Mouse (Mus musculus): ENCODE results near the gene Cxcl13.
"Not testable (repeated sequence)": the region's sequence is repeated elsewhere in the genome, so short reads cannot be mapped to it uniquely, and the experiment has no call there.

The Cxcl13 gene

DNA sequence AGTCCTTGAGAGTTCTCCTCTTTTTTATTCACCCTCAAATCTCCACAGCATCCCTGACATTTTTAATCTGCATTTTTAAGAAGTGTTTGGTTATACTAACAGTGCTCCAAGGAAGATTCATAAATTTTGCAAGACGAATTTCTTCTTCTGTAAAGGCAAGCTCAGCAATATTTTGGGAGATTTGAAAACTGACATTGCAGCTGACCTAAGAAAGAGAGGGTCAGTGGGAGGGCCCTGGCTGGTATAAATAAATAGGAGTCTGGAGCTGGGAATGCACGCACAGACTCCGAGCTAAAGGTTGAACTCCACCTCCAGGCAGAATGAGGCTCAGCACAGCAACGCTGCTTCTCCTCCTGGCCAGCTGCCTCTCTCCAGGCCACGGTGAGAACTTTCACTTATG lies at the start of gene Cxcl13:
Cxcl13 (plus strand) TSS at position 301 of the 400 bp plus-strand sequence.
- DNase-seq (ENCODE audit: inconsistent ontology term): no peak

- DNase-seq (ENCODE audit: inconsistent ontology term): peak; percentile 55
Observed at GRCm38 (mm10) chr5:95911006-95911405, 45.7 kb upstream of the Cxcl13 start.

- DNase-seq (ENCODE audit: inconsistent ontology term): no peak
Observed at GRCm38 (mm10) chr5:95918491-95918890, 38.3 kb upstream of the Cxcl13 start.

- DNase-seq (ENCODE audit: inconsistent ontology term): no peak
Observed at GRCm38 (mm10) chr5:95924023-95924422, 32.7 kb upstream of the Cxcl13 start.

GRCm38 (mm10) chr5:95925204-95925930 lies 31.4 kb upstream of the Cxcl13 start:
- DNase-seq (ENCODE audit: inconsistent ontology term): no peak

GRCm38 (mm10) chr5:95925931-95926263 lies 30.9 kb upstream of the Cxcl13 start:
- DNase-seq (ENCODE audit: inconsistent ontology term): no peak

DNA sequence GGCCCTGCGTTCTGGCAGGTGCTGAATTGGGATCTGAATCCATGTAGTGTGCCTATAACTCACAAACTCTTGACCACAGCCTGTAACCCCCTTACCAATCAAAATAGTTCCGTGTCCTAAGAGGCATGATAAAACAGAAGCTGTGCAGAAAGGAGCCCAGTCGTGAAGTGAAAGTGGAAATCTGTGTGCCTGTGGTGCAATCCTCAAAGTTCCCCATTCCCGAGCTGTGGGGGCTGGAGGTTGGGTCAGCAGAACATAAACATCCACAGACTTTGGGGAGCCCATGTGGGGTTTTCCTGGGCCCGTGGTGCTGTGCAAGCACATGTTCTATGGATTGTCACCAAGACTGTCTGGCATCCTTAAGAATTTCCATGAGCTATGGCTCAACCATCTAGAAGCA lies 21.7 kb upstream of the Cxcl13 start:
- no peak for DNase-seq (ENCODE audit: inconsistent ontology term)

DNA sequence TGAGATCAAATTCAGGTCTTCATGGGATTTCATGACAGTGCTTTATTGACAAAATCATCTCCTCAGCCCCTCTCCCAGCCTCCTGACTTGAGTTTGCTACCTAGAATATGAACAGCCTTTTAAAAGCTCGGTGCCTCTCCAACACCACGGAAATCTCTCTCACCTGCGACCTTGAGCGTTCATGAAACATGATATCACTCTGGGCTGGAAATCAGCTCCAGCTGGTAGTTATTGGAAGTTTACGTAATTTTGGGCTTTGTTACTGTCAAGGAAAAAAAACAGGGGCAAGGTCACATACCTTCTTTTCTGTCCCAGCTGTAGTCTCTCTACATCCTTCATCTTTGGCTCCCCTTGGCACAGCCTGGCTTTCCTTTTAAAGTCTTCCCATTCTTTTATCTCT lies 20.7 kb upstream of the Cxcl13 start:
- no peak for DNase-seq (ENCODE audit: inconsistent ontology term)

GRCm38 (mm10) chr5:95937129-95937528 lies 19.6 kb upstream of the Cxcl13 start:
- DNase-seq (ENCODE audit: inconsistent ontology term): no peak

GRCm38 (mm10) chr5:95938044-95938625 lies 18.6 kb upstream of the Cxcl13 start:
- no peak for DNase-seq (ENCODE audit: inconsistent ontology term)

DNA sequence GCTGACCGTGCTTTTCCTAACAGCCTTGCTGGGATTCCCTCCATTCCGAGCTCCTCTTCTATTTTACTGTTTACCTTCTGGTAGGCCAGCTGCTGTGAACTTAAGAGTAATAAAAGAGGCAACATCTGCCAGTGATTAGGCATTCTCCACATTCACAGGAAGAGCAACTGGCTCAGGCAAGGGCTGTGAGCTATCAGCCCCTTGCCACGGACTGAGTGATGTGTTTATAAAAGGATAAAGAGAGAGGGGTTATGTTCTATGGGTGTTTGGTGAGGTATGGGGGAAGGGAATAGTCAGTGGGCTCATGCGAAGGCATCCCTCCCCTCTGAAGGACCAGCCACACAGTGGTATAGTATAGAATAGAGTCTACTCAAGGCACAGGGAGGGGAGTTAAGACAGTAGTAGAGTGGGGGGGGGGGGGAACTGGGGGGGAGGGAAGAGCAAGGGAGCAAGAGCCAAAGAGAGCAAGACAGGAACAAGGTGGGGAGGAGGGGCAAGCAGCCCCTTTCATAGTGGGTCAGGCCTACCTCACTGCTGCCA lies 16.0 kb upstream of the Cxcl13 start:
- no peak for DNase-seq (ENCODE audit: inconsistent ontology term)

DNA sequence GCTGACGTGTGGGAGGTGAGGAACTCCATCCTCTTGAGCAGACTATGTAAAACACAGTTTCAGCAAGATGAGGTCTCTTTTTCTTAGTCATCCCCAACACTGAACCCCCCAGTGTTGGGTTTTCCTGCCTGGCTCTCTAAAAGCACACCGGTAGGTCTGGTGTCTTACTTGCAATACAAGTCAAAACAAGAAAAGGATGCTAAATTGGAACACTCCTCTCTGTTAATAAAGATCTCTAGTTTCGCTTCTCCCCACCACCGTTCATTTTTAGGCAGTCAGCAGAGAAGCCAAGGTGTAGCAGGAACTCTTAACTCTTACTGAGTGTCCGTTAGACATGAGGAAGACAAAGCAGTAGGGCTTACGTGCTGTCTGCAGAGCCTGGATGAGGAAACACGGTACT lies 15.2 kb upstream of the Cxcl13 start:
- DNase-seq (ENCODE audit: inconsistent ontology term): no peak

DNA sequence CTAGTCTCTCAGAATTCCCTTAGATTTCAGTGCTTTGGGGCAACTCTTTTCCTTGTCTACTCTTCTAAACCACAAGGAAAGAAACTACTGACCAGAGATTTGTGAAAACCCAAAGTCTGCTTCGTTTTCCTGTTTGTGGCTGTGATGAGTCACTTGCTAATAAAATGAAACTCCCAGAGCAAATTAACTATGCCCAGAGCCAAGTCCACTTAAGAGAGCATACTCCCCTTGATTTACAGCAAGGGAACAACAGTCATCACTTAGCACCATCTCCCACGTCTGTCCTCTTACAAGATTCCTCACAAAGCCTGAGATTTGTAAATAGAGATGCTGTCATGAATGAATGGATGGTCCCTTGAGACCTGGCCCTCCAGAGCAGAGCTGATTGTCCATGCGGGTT lies 11.6 kb upstream of the Cxcl13 start:
- peak; percentile 26 for DNase-seq (ENCODE audit: inconsistent ontology term)

GRCm38 (mm10) chr5:95946344-95946743 lies 10.4 kb upstream of the Cxcl13 start:
- no peak for DNase-seq (ENCODE audit: inconsistent ontology term)

- DNase-seq (ENCODE audit: inconsistent ontology term): no peak
Observed at GRCm38 (mm10) chr5:95948641-95949040, 8.1 kb upstream of the Cxcl13 start.

DNA sequence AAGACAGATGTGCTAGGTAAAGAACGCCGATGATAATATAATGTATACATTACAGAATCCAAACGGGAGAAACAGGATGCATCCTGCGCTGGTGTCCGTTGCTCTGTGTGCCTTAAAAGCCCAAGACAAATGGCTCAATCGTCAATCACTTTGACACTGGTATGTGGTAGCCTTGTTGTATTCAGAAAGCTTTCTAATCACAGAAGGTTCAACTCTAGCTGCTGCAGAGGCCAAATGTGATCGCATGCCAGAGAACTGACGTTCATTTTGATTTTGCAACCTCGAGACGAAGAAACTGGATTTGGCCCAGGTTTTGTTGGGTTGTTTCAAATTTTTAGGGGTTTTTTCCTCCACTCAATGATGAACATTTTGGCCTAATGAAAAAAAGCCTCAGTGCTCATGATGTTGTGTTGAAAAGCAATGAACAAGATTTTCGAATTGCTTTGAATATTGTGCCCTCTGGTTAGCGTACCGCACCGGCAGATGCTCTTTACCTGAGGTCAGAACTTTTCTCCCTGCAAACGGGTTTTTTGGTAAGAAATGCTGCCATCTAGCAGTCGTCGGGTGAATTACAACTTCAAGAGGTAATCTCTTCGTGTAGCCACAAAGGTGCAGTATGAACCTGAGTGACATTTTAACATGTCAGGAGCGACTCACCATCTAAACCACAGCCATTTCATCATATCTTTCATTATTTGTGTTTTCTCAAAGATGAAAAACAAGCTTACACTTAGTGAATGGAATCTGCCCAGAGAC lies 6.6 kb upstream of the Cxcl13 start:
- DNase-seq (ENCODE audit: inconsistent ontology term): no peak

DNA sequence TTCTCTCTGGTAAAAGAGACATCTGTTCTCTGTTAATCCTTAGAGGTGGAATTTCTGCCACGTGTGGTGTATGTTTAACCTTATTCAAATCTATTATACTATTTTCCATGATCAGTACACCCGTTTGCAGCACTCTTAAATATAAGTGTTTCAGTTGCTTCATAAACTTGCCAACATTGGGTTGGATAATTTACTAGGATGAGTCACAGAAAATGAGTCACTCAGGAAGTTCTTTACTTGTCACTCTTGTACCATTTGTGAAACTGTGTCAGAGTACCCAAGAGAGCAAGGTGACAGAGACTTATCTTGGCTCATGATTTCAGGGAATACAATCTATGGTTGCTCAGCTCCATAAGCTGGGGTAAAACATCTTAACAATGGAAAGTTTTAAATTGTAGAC lies 8.2 kb downstream of the Cxcl13 start:
- peak; percentile 35 for DNase-seq (ENCODE audit: inconsistent ontology term)

GRCm38 (mm10) chr5:95966621-95967020 lies 9.9 kb downstream of the Cxcl13 start:
- DNase-seq (ENCODE audit: inconsistent ontology term): peak; percentile 81

DNA sequence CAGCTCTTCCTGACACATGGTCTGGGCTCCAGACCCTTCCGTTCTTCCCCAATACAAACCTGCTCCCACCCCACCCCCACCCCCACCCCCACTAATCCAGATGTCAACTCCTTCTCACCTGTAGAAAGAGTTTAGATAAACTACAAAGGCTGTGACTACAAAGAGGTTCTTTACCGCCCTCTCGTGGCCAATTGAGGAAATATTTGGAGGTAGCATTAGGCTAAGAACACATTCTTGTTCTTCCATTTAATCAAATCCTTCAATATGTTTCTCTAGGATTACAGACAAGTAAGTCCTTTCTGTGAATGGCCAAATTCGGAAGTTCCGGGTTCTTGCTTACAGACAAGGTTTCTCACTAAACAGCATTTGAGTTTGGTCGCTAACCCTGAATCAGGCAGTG lies 14.1 kb downstream of the Cxcl13 start:
- DNase-seq (ENCODE audit: inconsistent ontology term): no peak

DNA sequence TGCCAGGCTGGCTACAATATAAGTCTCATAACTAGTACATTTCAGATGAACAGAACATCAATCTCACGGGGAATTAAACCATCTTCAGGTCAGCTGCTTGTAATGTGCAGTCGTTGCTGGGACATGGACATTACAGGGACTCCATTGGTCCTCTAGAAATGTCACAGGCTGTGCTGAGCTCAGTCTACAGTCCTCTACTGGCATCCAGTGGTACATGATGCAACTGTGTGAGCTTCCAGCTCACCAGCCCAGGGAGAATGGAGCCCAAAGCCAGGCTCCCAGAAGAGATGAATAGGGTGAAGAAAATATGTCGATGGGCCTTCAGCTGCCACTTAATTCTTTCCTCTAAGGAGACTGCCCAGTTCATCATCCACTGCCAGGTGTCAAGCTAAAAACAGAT lies 15.5 kb downstream of the Cxcl13 start:
- DNase-seq (ENCODE audit: inconsistent ontology term): no peak

DNA sequence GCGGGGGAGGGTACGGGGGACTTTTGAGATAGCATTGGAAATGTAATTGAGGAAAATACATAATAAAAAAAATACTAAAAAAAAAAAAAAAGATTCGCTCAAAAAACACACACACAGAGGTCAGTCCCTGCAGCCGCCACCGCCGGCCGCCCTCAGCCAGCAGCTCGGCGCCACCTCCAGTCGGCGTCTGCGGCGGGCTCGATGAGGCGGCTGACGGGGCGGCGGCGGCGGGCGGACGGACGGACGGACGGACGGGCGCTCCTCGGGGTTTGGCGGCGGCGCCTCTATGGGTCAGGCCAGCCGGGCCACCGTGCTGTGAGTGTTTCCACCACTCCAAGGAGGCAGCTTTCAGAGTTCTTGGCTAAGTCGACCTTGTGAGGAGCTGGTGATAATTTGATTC lies 17.1 kb downstream of the Cxcl13 start:
- DNase-seq (ENCODE audit: inconsistent ontology term): not testable (repeated sequence)

DNA sequence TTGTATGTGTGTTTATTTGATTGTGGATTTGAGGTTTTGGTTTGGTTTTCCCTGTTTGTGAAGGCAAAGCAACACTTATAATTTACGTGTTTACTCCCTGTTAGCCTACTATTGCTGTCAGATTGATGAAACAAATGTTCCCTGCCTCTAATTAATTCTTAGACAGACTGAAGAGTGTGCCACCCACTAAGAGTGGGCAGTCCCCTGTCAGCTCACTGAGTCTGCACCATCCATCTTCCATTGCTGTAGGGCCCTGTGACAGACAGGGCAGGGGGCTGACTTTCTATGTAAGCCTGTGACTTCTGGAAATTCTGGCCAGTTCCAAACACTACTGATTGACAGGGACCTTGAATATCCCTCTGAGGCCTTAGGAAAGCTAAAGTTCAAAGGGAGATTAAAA lies 19.5 kb downstream of the Cxcl13 start:
- DNase-seq (ENCODE audit: inconsistent ontology term): no peak

Measured in Muller cell, postnatal 12 days (primary cell).